Mouse (Mus musculus) intestine, postnatal 0 days (tissue): ENCODE measurements at regions not wholly inside any gene's neighbourhood (a gene's known extent, or its start where the extent isn't known, plus 50 kb on each side); places are given as distances from the start of the nearest gene placed in this dataset.

Experiments
- ATAC-seq: fragments of 200-750 bp; cut with Nextera tagmentation; 2 replicates; pipeline ENCODE4 v1.8.0; 2017; ENCODE audit warnings: mild to moderate bottlenecking, moderate TSS enrichment, moderate library complexity
- H3K27ac ChIP-seq: fragments of 300-500 bp; sonication (generic); 2 replicates; pipeline ENCODE4 v1.5.1; 2014; ENCODE audit warnings: mild to moderate bottlenecking, low read depth, low read length, moderate library complexity
- H3K27me3 ChIP-seq: fragments of 300-500 bp; sonication (generic); replicated peaks from 2 replicates; pipeline ENCODE4 v1.6.1; 2014; ENCODE audit warnings: low read length, mixed read lengths; ENCODE audit not compliant: control insufficient read depth, insufficient read depth
- H3K36me3 ChIP-seq: fragments of 300-500 bp; sonication (generic); 2 replicates; pipeline ENCODE4 v1.6.1; 2014; ENCODE audit warnings: mild to moderate bottlenecking, moderate library complexity; ENCODE audit not compliant: control insufficient read depth, insufficient read depth
- H3K4me1 ChIP-seq: fragments of 300-500 bp; sonication (generic); replicated peaks from 2 replicates; pipeline ENCODE4 v1.6.1; 2014; ENCODE audit warnings: antibody characterized with exemption, low read length, mixed read lengths; ENCODE audit not compliant: control insufficient read depth, insufficient read depth
- H3K4me2 ChIP-seq: fragments of 300-500 bp; sonication (generic); replicated peaks from 2 replicates; pipeline ENCODE4 v1.6.1; 2014; ENCODE audit warnings: low read depth, mild to moderate bottlenecking, moderate library complexity
- H3K4me3 ChIP-seq: fragments of 300-500 bp; sonication (generic); 2 replicates; pipeline ENCODE4 v1.5.1; 2014; ENCODE audit warnings: low read depth, low read length
- H3K9ac ChIP-seq: fragments of 300-500 bp; sonication (generic); 2 replicates; pipeline ENCODE4 v1.6.1; 2014; ENCODE audit warnings: mild to moderate bottlenecking, low read depth, low read length
- H3K9me3 ChIP-seq: fragments of 300-500 bp; sonication (generic); 2 replicates; pipeline ENCODE4 v1.6.1; 2016; ENCODE audit warnings: mixed run types; ENCODE audit not compliant: control insufficient read depth
- CTCF ChIP-seq: sonication (generic); IDR thresholded peaks from 2 replicates; pipeline ENCODE4 v1.5.1; 2016; ENCODE audit warnings: low read depth, mild to moderate bottlenecking, control low read depth, antibody characterized with exemption, moderate library complexity
- WGBS: fragments of 180-500 bp; shearing (Covaris S2); extraction: QIAGEN DNeasy Blood & Tissue Kit; methylation state at CpG from one replicate; pipeline ENCODE4 v1.1.7; 2014; 5-methylcytosine and 5-hydroxymethylcytosine counted together

DNA sequence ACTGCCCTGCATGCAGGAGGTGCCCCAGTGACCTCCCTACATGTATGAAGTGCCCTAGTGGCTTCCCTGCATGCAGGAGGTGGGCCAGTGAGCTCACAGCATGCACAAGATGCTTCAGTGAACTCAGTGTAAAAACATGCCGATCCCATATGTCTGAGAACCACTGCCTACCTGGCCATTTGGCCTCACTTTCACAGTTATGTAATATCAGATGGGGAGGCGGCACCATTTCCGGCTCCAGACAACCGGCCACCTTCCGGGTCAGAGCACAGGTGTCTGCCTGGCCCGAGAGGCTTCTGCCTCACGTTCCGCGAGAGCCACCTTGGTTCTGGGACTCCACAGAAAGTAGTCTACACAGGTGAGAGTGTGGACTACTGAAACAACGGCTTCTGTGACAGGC, 156.2 kb upstream of the Stac start:
- Histone ChIP-seq H3K4me3 (no peak overlapping the region), H3K4me1 (no peaks in the 10 kb centered on the region), H3K9me3 (no peaks in the 10 kb centered on the region), H3K27ac (no peak overlapping the region), H3K27me3 (no peaks in the 10 kb centered on the region), H3K9ac (no peak overlapping the region), H3K4me2 (no peak overlapping the region), H3K36me3 (no peaks in the 10 kb centered on the region)
- 92% methylated on average over 10 of the region's 10 CpGs for WGBS
- TF ChIP-seq CTCF = no peak
- ATAC-seq = no peak

DNA sequence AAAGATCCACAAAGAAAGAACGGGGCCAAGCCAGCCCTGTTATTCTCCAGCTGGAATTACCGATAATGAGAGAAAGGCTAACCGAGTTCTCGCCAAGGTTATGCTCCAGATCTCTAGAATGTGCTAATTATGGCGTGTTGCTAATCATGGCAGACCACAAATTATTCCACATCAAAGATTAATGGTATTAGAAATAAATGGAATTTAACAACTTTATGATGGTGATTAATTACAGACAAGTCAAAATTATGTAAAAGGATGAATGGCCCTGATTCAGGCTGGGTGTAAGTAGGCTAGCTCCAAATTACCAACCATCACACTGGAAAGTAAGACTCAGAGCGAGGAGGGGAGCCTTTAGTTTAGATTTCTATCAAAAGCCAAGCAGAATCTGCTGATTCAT, 151.0 kb upstream of the Stac start:
- H3K27ac ChIP-seq = no peak overlapping the region
- no peak for ATAC-seq
- H3K4me3 ChIP-seq = no peak overlapping the region
- no peaks in the 10 kb centered on the region for H3K9me3 ChIP-seq
- no peak for TF ChIP-seq CTCF
- WGBS = 85% methylated on average over 6 of the region's 6 CpGs
- H3K4me2 ChIP-seq = no peak overlapping the region
- H3K27me3 ChIP-seq = no peaks in the 10 kb centered on the region
- H3K9ac ChIP-seq = no peak overlapping the region
- no peaks in the 10 kb centered on the region for H3K4me1 ChIP-seq
- H3K36me3 ChIP-seq = no peaks in the 10 kb centered on the region

DNA sequence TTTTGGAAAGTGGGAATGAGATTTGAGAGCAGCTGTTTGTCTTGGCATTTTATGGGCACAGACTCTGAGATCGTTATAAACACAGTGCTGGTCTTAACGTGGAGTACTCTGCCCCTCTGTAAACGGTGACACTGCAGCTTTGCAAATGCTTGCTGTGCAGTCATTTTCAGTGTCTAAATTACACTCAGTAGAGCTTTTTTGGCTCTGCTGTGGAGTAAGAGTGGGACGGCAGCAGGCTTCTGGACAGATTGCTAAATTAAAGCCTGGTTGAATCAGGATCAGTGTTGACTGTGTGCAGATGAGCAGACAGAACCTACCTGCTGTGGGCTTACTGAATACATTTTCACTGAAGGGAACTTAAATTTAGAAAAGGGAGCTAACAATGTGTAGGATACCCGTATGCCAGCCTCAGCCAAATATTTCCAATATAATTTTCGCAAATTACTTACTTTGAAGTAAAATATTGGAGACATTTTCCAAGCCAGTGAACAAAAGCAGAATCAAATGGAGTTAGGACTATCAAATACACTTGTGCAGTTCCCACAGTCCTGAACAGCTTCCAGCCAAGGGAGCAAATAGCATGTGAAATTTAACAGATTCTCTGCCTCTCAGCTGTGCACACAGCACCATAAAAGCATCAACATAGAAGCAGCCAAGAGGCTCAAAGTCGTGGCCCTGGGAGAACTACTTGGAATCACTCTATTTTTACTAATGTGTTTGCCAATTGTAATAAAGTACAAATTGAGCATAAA, 148.1 kb upstream of the Stac start:
- no peak for ATAC-seq
- Histone ChIP-seq H3K4me2 (no peak overlapping the region), H3K9me3 (no peaks in the 10 kb centered on the region), H3K9ac (no peak overlapping the region), H3K4me1 (no peaks in the 10 kb centered on the region), H3K27me3 (no peaks in the 10 kb centered on the region), H3K4me3 (no peak overlapping the region), H3K36me3 (no peaks in the 10 kb centered on the region), H3K27ac (no peak overlapping the region)
- no peak for TF ChIP-seq CTCF
- WGBS = 52% methylated on average over 7 of the region's 7 CpGs

DNA sequence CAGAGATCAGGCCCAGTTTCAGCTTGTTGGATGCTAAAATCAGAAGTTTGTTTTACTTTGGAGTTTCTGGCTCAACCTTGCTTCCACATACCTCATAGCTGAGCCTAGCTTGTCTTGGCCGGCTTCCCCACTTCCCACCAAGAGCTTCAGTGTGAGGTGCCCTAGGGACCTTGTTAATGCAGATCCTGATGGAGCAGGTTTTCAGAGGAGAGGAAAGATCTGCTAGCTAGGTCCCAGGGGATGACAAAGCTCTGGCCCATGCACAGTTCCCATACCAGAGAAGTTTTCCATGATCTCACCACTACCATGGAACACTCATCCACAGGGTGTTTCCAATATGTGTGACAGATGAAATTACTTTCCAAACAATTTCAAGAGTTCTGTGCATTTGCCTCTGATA, 131.9 kb upstream of the Stac start:
- H3K4me1 ChIP-seq = no peaks in the 10 kb centered on the region
- H3K36me3 ChIP-seq = no peaks in the 10 kb centered on the region
- H3K4me3 ChIP-seq = no peak overlapping the region
- no peak overlapping the region for H3K27ac ChIP-seq
- 85% methylated on average over 1 of the region's 1 CpGs for WGBS
- no peak for ATAC-seq
- no peak overlapping the region for H3K4me2 ChIP-seq
- no peak overlapping the region for H3K9ac ChIP-seq
- no peaks in the 10 kb centered on the region for H3K27me3 ChIP-seq
- TF ChIP-seq CTCF = no peak
- H3K9me3 ChIP-seq = no peaks in the 10 kb centered on the region

DNA sequence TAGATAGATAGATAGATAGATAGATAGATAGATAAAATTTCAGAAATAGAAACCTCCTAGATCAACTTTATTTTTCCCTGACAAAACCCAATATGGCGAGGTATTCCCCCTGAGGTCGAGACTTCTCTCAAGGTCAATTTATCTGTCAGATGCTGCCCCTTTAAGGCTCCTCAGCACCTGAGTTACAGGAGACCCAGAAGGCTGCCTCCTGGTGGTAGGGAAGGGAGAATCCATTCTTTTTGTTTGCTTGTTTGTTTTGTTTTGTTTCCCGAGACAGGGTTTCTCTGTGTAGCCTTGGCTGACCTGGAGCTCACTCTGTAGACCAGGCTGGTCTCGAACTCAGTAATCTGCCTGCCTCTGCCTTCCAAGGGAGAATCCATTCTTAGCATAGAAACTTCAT, 127.3 kb upstream of the Stac start:
- no peaks in the 10 kb centered on the region for H3K36me3 ChIP-seq
- TF ChIP-seq CTCF = peak; percentile 48
- no peak overlapping the region for H3K4me2 ChIP-seq
- no peak overlapping the region for H3K9ac ChIP-seq
- no peak for ATAC-seq
- H3K9me3 ChIP-seq = no peaks in the 10 kb centered on the region
- H3K27ac ChIP-seq = no peak overlapping the region
- 69% methylated on average over 4 of the region's 4 CpGs for WGBS
- H3K4me1 ChIP-seq = no peaks in the 10 kb centered on the region
- H3K27me3 ChIP-seq = no peaks in the 10 kb centered on the region
- no peak overlapping the region for H3K4me3 ChIP-seq

DNA sequence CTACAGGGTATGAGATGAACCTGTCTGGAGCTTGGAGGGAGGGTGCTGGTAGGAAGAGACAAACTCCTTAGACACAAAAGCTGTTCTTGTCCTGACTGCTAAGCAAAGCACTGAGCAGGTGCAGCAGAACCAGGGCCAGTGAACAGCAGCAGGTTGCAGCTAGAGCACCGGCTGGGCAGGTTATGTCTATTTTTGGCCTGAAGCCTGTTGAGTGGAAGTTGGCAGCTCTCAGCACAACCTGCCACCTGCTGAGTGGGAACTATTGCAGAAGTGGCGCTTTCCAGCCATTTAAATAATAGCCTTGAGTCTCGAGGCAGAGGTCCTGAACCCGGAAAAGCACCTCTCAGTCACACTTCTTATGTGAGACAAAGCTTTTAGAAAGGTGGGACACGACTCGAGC, 114.8 kb upstream of the Stac start:
- TF ChIP-seq CTCF = no peak
- H3K4me1 ChIP-seq = no peaks in the 10 kb centered on the region
- H3K36me3 ChIP-seq = no peaks in the 10 kb centered on the region
- no peak overlapping the region for H3K9ac ChIP-seq
- no peak for ATAC-seq
- 91% methylated on average over 6 of the region's 6 CpGs for WGBS
- H3K9me3 ChIP-seq = no peaks in the 10 kb centered on the region
- no peak overlapping the region for H3K4me3 ChIP-seq
- H3K27ac ChIP-seq = no peak overlapping the region
- H3K27me3 ChIP-seq = no peaks in the 10 kb centered on the region
- H3K4me2 ChIP-seq = no peak overlapping the region

DNA sequence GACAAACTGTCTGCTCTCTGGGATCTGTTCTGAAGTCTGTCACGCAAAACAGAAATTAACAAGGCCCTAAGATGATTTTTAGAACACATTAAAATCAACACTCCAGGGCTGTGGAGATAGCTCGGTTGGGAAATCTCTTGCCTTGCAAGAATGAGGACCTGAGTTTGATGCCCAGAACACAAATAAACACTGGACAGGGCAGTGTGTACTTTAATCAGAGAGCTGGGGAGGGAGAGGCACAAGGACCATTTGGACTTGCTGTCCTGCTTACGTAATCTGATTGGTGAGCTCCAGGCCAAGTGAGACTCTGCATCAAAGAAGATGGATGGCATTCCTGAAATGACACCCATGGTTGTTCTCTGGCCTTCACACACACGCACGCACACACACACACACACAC, 111.2 kb upstream of the Stac start:
- 75% methylated on average over 5 of the region's 5 CpGs for WGBS
- no peak for TF ChIP-seq CTCF
- Histone ChIP-seq H3K27ac (no peak overlapping the region), H3K4me2 (no peak overlapping the region), H3K9me3 (no peaks in the 10 kb centered on the region), H3K4me3 (no peak overlapping the region), H3K9ac (no peak overlapping the region), H3K27me3 (no peaks in the 10 kb centered on the region), H3K36me3 (no peaks in the 10 kb centered on the region), H3K4me1 (no peaks in the 10 kb centered on the region)
- ATAC-seq = no peak
